Mouse (Mus musculus): ENCODE measurements around the gene Prss44. TPM values are rescaled to one million over a fixed set of nuclear protein-coding genes. Genes with fewer than 3 reads are reported as not detected.

The Prss44 gene
- polyA plus RNA-seq, 1 experiment from 2014 or later: not detected

DNA sequence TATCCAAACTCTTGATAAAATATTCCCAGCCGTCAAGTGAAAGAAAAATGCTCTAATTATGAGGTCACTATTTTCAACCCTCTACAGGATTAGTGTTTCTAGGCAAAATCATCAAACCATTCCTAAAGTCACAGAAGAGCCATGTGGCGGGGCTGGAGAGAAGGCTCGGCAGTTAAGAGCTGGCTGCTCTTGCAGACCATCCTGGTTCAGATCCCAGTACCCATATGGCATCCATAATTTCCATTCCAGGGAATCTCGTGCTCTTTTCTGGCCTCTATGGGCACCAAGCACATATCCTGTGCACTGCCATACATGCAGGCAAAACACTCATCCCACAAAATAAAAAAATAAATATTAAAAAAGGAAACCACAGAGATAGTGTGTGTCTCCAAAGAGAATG is 11.6 kb downstream of the Prss44 start:
- no peak overlapping the region for H3K9ac ChIP-seq (replicated peaks; ENCODE audit: low read depth)
- DNase-seq (ENCODE audit: low spot score) (no peak), ATAC-seq (no peak)
- no peak overlapping the region for H3K27ac ChIP-seq (ENCODE audit: low read length)
- H3K4me1 ChIP-seq (ENCODE audit: insufficient read depth, low read depth, low read length): no peaks in the 10 kb centered on the region
- no peaks in the 10 kb centered on the region for H3K27me3 ChIP-seq (replicated peaks; ENCODE audit: insufficient read depth, low read length)
- H3K4me3 ChIP-seq (ENCODE audit: low read depth, low read length): no peak overlapping the region
- no peaks in the 10 kb centered on the region for H3K36me3 ChIP-seq (ENCODE audit: insufficient read depth, low read length)
- H3K4me2 ChIP-seq (replicated peaks; ENCODE audit: low read depth, low read length): no peak overlapping the region
- 70% methylated on average over 4 of the region's 4 CpGs for WGBS
- no peaks in the 10 kb centered on the region for H3K9me3 ChIP-seq (ENCODE audit: low read length)
- TF ChIP-seq CTCF (IDR thresholded peaks at IDR 0.05): no peak
- TF ChIP-seq EP300 (IDR thresholded peaks at IDR 0.05): no peak

DNA sequence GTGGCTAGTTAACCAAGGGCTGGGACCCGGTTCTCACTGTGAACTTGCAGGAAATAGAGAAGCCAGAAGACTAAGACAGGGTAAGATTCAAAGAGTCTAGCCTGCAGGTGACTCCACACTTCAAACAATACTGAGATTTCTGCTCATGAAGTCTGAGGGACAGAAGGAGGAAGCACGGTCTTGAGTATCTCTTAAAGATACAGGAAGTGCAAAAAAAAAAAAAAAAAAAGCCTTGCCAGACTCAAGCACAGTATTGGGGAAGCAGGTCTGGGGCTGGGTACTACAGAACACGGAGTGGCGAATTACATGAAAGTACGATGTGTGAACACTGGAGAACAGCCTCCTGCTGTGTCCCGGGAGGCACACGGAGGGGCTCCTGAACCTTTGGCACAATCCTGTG is 12.0 kb downstream of the Prss44 start:
- Histone ChIP-seq H3K36me3 (ENCODE audit: insufficient read depth, low read length) (no peaks in the 10 kb centered on the region), H3K9ac (replicated peaks; ENCODE audit: low read depth) (no peak overlapping the region), H3K4me2 (replicated peaks; ENCODE audit: low read depth, low read length) (no peak overlapping the region), H3K4me1 (ENCODE audit: insufficient read depth, low read depth, low read length) (no peaks in the 10 kb centered on the region), H3K9me3 (ENCODE audit: low read length) (no peaks in the 10 kb centered on the region), H3K4me3 (ENCODE audit: low read depth, low read length) (no peak overlapping the region), H3K27me3 (replicated peaks; ENCODE audit: insufficient read depth, low read length) (no peaks in the 10 kb centered on the region), H3K27ac (ENCODE audit: low read length) (no peak overlapping the region)
- ATAC-seq (no peak), DNase-seq (ENCODE audit: low spot score) (peak; percentile 12)
- 43% methylated on average over 7 of the region's 7 CpGs for WGBS
- TF ChIP-seq CTCF (IDR thresholded peaks at IDR 0.05): no peak
- TF ChIP-seq EP300 (IDR thresholded peaks at IDR 0.05): no peak

DNA sequence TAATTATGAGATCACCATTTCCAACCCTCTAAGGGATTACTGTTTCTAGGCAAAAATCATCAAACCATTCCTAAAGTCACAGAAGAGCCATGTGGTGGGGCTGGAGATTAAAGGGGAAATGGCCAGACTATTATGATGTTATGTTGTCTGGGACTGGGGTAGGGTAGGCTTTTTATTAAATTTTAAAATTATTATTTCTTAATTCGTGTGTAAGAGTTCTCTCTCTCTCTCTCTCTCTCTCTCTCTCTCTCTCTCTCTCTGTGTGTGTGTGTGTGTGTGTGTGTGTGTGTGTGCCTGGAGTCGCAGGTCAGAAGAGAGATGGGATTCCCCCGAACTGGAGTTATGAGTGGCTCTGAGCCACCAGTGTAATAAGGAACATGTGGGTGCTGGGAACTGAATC is 12.6 kb downstream of the Prss44 start, which contains the start of gene Prss43:
Prss43 (plus strand) TSS at position 301 of the 400 bp plus-strand sequence.
- DNase-seq (ENCODE audit: low spot score): no peak
- no peak within 1 kb of the TSS for H3K27ac ChIP-seq (ENCODE audit: low read length)
- no peaks in the 10 kb centered on the region for H3K9me3 ChIP-seq (ENCODE audit: low read length)
- TF ChIP-seq EP300 (IDR thresholded peaks at IDR 0.05): no peak
- no peak for TF ChIP-seq CTCF (IDR thresholded peaks at IDR 0.05)
- ATAC-seq: no peak
- H3K9ac ChIP-seq (replicated peaks; ENCODE audit: low read depth): no peak within 1 kb of the TSS
- H3K4me1 ChIP-seq (ENCODE audit: insufficient read depth, low read depth, low read length): no peaks in the 10 kb centered on the region
- WGBS: 79% methylated on average over 3 of the region's 3 CpGs
- H3K27me3 ChIP-seq (replicated peaks; ENCODE audit: insufficient read depth, low read length): no peaks in the 10 kb centered on the region
- no peaks in the 10 kb centered on the region for H3K36me3 ChIP-seq (ENCODE audit: insufficient read depth, low read length)
- H3K4me3 ChIP-seq (ENCODE audit: low read depth, low read length): no peak within 1 kb of the TSS
- H3K4me2 ChIP-seq (replicated peaks; ENCODE audit: low read depth, low read length): no peak within 1 kb of the TSS

DNA sequence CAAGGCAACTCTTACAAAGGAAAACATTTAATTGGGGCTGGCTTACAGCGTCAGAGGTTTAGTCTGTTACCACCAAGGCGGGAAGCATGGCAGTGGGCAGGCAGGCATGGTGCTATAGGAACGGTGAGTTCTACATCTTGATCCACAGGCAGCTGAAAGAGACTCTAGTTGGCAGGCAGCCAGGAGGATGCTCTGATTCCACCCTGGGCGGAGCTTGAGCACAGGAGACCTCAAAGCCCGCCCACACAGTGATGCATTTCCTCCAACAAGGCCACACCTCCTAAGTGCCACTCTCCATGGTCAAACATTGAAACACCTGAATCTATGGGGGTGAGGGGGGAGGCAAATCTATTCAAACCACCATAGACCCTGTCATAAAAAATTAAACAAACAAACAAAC is 19.2 kb downstream of the Prss44 start:
- WGBS: 76% methylated on average over 5 of the region's 5 CpGs

DNA sequence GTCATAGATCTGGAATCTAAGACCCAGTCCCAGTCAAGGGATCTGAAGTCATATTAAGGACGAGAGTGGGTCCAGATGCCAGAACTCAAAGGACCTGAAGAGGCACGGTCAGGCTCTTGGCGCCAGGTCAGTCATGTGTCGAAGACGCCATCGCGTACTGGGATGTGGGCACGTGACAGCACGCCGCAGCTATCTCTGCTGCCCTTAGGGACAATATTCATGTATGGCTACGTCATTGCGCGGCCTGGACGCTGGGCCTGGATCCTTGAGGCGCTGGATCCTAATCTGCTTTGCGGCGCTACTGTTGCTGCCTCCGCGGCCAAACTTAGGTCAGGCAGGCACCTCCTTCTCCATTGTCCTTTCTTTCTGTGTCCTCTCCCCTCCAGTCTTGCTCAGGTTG is 20.6 kb downstream of the Prss44 start, which contains the start of gene Prss45:
Prss45 (plus strand) TSS at position 178 of the 400 bp plus-strand sequence.
- Histone ChIP-seq H3K4me2 (replicated peaks; ENCODE audit: low read depth, low read length) (no peak within 1 kb of the TSS), H3K9me3 (ENCODE audit: low read length) (no peaks in the 10 kb centered on the region)
- WGBS: 73% methylated on average over 19 of the region's 19 CpGs

More for the DNA sequence above, 19.2 kb downstream of the Prss44 start:
- H3K4me1 ChIP-seq (ENCODE audit: insufficient read depth, low read depth, low read length): no peaks in the 10 kb centered on the region
- H3K4me2 ChIP-seq (replicated peaks; ENCODE audit: low read depth, low read length): no peak overlapping the region
- H3K27me3 ChIP-seq (replicated peaks; ENCODE audit: insufficient read depth, low read length): no peaks in the 10 kb centered on the region
- no peak overlapping the region for H3K9ac ChIP-seq (replicated peaks; ENCODE audit: low read depth)
- no peak overlapping the region for H3K27ac ChIP-seq (ENCODE audit: low read length)
- H3K9me3 ChIP-seq (ENCODE audit: low read length): no peaks in the 10 kb centered on the region
- DNase-seq (ENCODE audit: low spot score): no peak
- ATAC-seq: no peak
- H3K36me3 ChIP-seq (ENCODE audit: insufficient read depth, low read length): no peaks in the 10 kb centered on the region
- no peak for TF ChIP-seq EP300 (IDR thresholded peaks at IDR 0.05)
- TF ChIP-seq CTCF (IDR thresholded peaks at IDR 0.05): no peak
- no peak overlapping the region for H3K4me3 ChIP-seq (ENCODE audit: low read depth, low read length)

DNA sequence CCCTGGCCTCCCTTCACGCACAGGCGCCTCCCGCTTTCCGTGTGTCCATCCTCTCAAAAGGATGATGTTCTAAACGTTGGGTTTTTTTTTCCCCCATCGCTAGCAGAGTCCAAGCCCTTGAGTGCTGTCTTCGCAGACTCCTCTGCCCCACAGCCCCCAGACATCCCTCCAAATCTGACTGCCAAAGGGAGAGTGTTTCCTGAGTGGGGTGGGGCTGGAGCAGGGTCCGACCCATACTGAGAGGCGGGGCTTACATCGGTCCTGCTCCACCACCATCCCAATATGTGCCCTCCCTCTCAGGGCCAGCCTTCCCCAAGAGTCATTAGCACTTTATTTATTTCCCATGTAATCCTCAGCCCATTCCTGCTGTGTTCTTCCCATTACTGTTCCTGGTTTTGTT is 21.2 kb downstream of the Prss44 start:
- H3K36me3 ChIP-seq (ENCODE audit: insufficient read depth, low read length): no peaks in the 10 kb centered on the region
- H3K27me3 ChIP-seq (replicated peaks; ENCODE audit: insufficient read depth, low read length): no peaks in the 10 kb centered on the region
- no peak overlapping the region for H3K9ac ChIP-seq (replicated peaks; ENCODE audit: low read depth)
- no peak for ATAC-seq
- no peak overlapping the region for H3K27ac ChIP-seq (ENCODE audit: low read length)
- H3K4me1 ChIP-seq (ENCODE audit: insufficient read depth, low read depth, low read length): no peaks in the 10 kb centered on the region
- no peak overlapping the region for H3K4me2 ChIP-seq (replicated peaks; ENCODE audit: low read depth, low read length)
- H3K4me3 ChIP-seq (ENCODE audit: low read depth, low read length): no peak overlapping the region
- 29% methylated on average over 10 of the region's 10 CpGs for WGBS
- no peak for DNase-seq (ENCODE audit: low spot score)
- H3K9me3 ChIP-seq (ENCODE audit: low read length): no peaks in the 10 kb centered on the region
- TF ChIP-seq EP300 (IDR thresholded peaks at IDR 0.05): no peak
- TF ChIP-seq CTCF (IDR thresholded peaks at IDR 0.05): no peak

More for the DNA sequence above, 20.6 kb downstream of the Prss44 start, which contains the start of gene Prss45:
- TF ChIP-seq EP300 (IDR thresholded peaks at IDR 0.05): no peak
- TF ChIP-seq CTCF (IDR thresholded peaks at IDR 0.05): no peak
- H3K4me1 ChIP-seq (ENCODE audit: insufficient read depth, low read depth, low read length): no peaks in the 10 kb centered on the region
- ATAC-seq (no peak), DNase-seq (ENCODE audit: low spot score) (no peak)
- no peak within 1 kb of the TSS for H3K4me3 ChIP-seq (ENCODE audit: low read depth, low read length)
- H3K36me3 ChIP-seq (ENCODE audit: insufficient read depth, low read length): no peaks in the 10 kb centered on the region
- H3K27me3 ChIP-seq (replicated peaks; ENCODE audit: insufficient read depth, low read length): no peaks in the 10 kb centered on the region
- no peak within 1 kb of the TSS for H3K27ac ChIP-seq (ENCODE audit: low read length)
- H3K9ac ChIP-seq (replicated peaks; ENCODE audit: low read depth): no peak within 1 kb of the TSS

DNA sequence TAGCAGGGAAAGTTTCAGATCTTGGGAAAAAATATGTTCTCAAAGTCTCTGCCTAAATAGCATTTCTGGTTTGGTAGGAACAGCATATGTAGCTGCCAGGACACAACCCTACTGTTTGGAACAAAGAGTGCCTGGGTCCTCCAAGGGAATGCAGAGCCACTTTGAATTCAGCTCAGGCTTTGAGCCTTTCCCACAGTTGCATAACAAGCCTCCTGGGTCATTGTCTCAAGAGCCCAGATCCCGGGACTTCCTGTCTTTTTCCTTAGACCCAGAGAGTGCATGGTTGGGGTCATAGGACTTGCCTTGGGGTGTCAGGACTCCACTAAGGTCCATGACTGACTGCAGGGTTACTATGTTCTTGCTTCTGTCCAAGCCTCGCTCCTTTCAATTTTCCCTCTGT is 22.3 kb downstream of the Prss44 start:
- Histone ChIP-seq H3K9me3 (ENCODE audit: low read length) (no peaks in the 10 kb centered on the region), H3K27ac (ENCODE audit: low read length) (no peak overlapping the region), H3K4me1 (ENCODE audit: insufficient read depth, low read depth, low read length) (no peaks in the 10 kb centered on the region), H3K9ac (replicated peaks; ENCODE audit: low read depth) (no peak overlapping the region), H3K4me3 (ENCODE audit: low read depth, low read length) (no peak overlapping the region), H3K36me3 (ENCODE audit: insufficient read depth, low read length) (no peaks in the 10 kb centered on the region), H3K27me3 (replicated peaks; ENCODE audit: insufficient read depth, low read length) (no peaks in the 10 kb centered on the region), H3K4me2 (replicated peaks; ENCODE audit: low read depth, low read length) (no peak overlapping the region)
- 53% methylated on average over 2 of the region's 2 CpGs for WGBS
- ATAC-seq (0 out of 2 replicates have a peak, but pooled peaks have one; percentile 30), DNase-seq (ENCODE audit: low spot score) (no peak)
- TF ChIP-seq EP300 (IDR thresholded peaks at IDR 0.05): no peak
- TF ChIP-seq CTCF (IDR thresholded peaks at IDR 0.05): no peak

Measured in lung, postnatal 0 days (tissue).